Mouse (Mus musculus): Measurements from ENCODE around the gene Igsf6. TPM values are rescaled to one million over a fixed set of nuclear protein-coding genes. Genes with fewer than 3 reads are reported as not detected.
A peak's percentile ranks its signal among the peaks of the same experiment; 100 is the strongest.
"Not testable (repeated sequence)": the region's sequence is repeated elsewhere in the genome, so short reads cannot be mapped to it uniquely, and the experiment has no call there.

Gene Igsf6
- total RNA-seq, 2 experiments from 2014 or later: 0.22 to 0.54 TPM

DNA sequence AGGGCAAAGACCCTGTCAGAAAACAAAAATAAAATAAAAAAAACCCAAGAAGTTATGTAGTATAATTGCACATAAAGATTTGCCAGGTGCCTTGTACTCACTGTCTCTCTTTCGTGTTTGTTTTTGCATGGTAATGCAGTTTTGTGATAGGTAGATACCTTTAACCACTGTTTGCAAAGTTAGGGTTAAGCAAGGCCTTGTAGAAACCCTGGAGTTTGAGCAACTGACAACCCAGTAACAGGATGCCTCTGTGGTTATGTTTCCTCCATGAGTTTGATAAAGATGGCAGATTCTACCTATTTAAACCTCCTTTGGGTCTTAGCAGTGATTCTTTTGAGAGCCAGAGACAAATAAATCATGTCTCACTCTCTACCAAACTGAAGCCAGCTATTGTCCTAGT, 30.9 kb downstream of the Igsf6 start:
- no peak for DNase-seq (ENCODE audit: low spot score in 2 of 2)
- Histone ChIP-seq H3K27ac (no peak overlapping the region), H3K4me3 (no peak overlapping the region)
- TF ChIP-seq CTCF (conservative IDR thresholded peaks at IDR 0.05): no peak

- no peak for TF ChIP-seq CTCF (conservative IDR thresholded peaks at IDR 0.05)
- no peak overlapping the region for H3K4me3 ChIP-seq
- no peak for DNase-seq (ENCODE audit: low spot score in 2 of 2)
- no peak overlapping the region for H3K27ac ChIP-seq
These were observed 31.4 kb downstream of the Igsf6 start for GRCm38 (mm10) chr7:121043004-121043403.

DNA sequence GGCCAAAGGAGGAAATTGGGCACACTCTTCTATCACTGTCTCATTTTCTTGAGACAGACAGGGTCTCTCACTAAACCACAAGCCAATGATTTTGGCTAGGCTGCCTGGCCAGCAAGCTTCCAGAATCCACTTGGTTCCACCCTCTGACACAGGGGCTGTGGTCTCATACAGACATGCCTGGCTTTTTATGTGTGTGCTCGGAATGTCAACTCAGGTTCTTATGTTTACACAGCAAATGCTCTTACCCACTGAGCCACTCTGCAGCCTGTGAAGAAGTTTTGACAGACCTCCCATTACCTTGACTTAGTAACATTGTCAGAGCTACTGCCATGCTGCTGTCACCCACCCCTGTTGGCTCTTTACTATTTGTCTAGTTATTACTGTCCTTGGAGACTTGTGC, 32.4 kb downstream of the Igsf6 start:
- Histone ChIP-seq H3K27ac (no peak overlapping the region), H3K4me3 (no peak overlapping the region)
- no peak for DNase-seq (ENCODE audit: low spot score in 2 of 2)
- TF ChIP-seq CTCF (conservative IDR thresholded peaks at IDR 0.05): no peak

DNA sequence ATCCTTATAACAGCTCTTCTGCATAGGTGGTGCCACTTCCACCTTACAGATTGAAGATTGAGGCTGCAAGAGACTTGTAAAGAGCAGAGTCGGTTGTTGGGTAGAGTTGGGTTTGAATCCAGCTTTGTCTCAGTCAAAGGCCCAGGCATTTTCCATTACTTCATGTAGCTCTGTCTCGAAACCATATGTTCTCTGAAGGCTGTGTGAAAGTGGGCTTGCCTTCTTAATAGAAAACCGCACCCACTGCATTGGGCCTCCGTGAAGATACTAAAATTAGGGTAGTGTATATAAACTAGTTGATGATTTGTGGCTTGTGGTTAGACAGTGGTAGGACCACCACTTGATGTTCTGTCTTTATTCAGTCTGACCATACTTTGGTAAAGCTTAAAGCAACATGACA, 33.8 kb downstream of the Igsf6 start:
- no peak for DNase-seq (ENCODE audit: low spot score in 2 of 2)
- TF ChIP-seq CTCF (conservative IDR thresholded peaks at IDR 0.05): no peak
- Histone ChIP-seq H3K27ac (no peak overlapping the region), H3K4me3 (no peak overlapping the region)

- Histone ChIP-seq H3K27ac (peak overlapping the region; percentile 94), H3K4me3 (peak overlapping the region; percentile 92)
- no peak for TF ChIP-seq CTCF (conservative IDR thresholded peaks at IDR 0.05)
- peak in 1 of 2 experiments; percentile 10 for DNase-seq (ENCODE audit: low spot score in 2 of 2)
These were observed 39.1 kb downstream of the Igsf6 start for GRCm38 (mm10) chr7:121035161-121035721.

- peak in 1 of 2 experiments; percentile 26 for DNase-seq (ENCODE audit: low spot score in 2 of 2)
- TF ChIP-seq CTCF (conservative IDR thresholded peaks at IDR 0.05): no peak
- peak overlapping the region; percentile 94 for H3K27ac ChIP-seq
- H3K4me3 ChIP-seq: peak overlapping the region; percentile 92
These were observed 39.7 kb downstream of the Igsf6 start for GRCm38 (mm10) chr7:121034701-121035141.

DNA sequence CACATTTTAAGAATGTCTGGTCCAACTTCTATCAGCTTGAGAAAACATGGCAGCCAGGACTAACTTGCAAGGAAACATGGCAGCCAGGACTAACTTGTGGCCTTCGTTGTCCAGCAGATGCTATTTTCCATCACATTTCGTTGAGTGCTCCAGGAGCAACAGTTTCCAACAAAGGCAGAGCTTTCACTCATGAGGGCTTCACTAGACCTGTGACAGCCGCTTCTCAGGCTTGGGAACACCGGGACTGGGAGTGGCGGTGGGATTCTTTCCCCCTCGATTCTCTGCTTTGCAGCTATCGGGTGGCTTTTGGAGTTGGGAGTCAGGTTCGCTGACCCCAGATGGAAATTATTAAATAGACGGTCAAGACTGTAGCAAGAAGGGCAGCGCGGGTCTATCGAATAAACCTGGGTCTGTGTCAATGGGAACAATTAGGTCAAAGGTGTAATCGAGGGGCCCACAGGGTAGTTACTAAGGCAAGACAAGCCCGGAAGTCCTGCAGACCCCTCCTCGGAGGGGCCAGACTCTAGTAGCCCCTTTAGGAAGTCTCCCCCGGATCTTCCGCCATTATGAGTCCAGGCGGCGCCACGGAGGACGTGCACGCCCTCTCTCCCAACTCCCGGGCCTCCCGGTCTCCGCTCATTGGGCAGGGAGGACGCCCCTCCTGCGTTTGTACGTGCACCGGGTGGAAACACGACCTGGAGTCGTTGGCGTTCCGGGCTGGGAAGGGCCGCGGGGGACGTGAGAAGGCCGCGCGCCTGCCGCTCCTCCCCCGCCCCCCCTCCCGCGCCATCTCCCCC, 40.3 kb downstream of the Igsf6 start, which contains the start of gene Mettl9:
Gene Mettl9, plus strand, starts transcription at position 590 of the 797 bp plus-strand sequence.
- TF ChIP-seq CTCF (conservative IDR thresholded peaks at IDR 0.05): peak; percentile 36
- H3K27ac ChIP-seq: peak within 1 kb of the TSS; percentile 94
- H3K4me3 ChIP-seq: peak within 1 kb of the TSS; percentile 92
- peak; percentile 92 to 94 for DNase-seq (ENCODE audit: low spot score in 2 of 2)

- H3K27ac ChIP-seq; H3K4me3 ChIP-seq; DNase-seq (ENCODE audit: low spot score in 2 of 2): not testable (repeated sequence)
These were observed 44.4 kb downstream of the Igsf6 start for GRCm38 (mm10) chr7:121029947-121030346.

DNA sequence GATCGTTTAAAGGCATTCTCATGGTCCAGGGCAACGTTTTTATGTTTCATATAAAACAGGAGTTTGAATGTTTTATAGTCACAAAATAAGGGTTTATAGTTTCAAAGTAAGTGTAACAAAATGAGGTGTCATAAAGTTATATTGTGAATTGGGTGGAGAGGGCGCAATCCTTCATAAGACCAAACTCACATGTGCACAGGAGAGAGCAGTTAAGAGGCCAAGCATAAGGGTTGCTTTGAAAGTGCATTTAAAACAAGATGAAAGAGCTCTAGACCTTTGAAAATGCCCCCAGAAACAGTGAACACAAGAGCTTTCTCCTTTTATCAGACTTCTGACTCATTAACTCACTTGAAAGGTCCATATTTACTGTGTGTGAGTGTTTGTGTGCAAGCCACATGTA, 48.1 kb downstream of the Igsf6 start:
- Histone ChIP-seq H3K27ac (no peak overlapping the region), H3K4me3 (no peak overlapping the region)
- no peak for TF ChIP-seq CTCF (conservative IDR thresholded peaks at IDR 0.05)
- no peak for DNase-seq (ENCODE audit: low spot score in 2 of 2)

- no peak for DNase-seq (ENCODE audit: low spot score in 2 of 2)
- no peak overlapping the region for H3K27ac ChIP-seq
- H3K4me3 ChIP-seq: no peak overlapping the region
- no peak for TF ChIP-seq CTCF (conservative IDR thresholded peaks at IDR 0.05)
These were observed 49.0 kb downstream of the Igsf6 start for GRCm38 (mm10) chr7:121025221-121026008.

DNA sequence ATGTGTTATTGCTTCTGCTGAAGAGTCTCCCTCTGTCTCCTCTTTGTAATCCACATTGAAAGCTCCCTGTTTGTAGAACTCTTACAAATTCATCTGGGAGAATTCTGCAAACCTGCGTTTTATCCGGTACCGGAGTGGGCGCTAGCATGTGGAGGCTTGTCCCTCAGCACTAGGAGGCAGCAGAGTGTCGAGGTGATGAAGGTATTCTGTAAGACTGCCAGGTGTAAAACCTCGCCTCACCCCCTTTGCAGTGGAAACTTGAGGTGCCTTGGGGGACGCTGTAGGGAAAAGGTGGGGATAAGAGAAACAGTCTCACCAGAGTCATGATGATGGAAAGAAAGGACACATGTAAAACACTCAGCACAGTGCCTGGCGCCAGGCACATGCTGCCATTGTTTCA, 54.1 kb downstream of the Igsf6 start:
- peak; percentile 52 for TF ChIP-seq CTCF (conservative IDR thresholded peaks at IDR 0.05)
- H3K4me3 ChIP-seq: no peak overlapping the region
- H3K27ac ChIP-seq: no peak overlapping the region
- DNase-seq (ENCODE audit: low spot score in 2 of 2): no peak

DNA sequence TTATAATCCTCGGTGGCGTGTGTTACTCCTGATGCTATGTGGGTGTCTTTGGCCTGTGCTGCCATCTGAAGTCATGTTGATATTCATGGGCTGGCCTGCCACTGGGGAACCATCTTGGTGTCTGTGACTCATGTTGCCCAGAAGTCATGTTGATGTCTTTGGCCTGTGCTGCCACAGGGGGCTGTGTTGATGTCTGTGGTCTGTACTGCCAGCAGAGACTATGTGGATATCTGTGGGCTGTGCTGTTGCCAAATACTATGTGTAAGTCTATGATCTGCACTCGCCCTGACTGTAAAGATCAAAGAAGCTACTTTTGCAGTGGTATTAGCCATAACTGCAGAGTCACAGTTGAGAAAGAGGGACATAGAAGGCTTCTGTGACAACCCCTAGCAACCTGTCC, 55.6 kb downstream of the Igsf6 start:
- no peak overlapping the region for H3K4me3 ChIP-seq
- TF ChIP-seq CTCF (conservative IDR thresholded peaks at IDR 0.05): no peak
- DNase-seq (ENCODE audit: low spot score in 2 of 2): no peak
- no peak overlapping the region for H3K27ac ChIP-seq

DNA sequence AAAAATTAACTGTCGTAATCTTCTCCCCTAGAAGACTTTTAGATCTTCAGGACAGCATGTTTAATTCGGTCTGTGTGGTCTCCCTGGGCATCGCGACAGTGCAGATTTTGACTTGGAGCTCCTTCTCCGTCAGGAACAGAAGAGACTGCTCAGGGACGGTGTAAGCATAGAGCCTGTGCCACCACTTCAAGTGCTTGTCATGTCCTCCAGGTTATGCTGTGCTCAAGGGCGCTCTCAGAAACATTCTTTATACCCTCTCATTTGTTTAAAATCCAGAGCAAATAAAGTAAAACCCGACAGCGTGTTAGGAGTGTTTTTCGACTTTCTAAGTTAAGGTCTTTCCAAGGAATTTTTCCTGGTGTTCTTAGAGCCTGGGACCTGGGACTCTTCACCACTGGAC, 59.9 kb downstream of the Igsf6 start:
- TF ChIP-seq CTCF (conservative IDR thresholded peaks at IDR 0.05): no peak
- Histone ChIP-seq H3K4me3 (no peak overlapping the region), H3K27ac (no peak overlapping the region)
- DNase-seq (ENCODE audit: low spot score in 2 of 2): no peak

Other genes with a start within 250 kb of the Igsf6 start
- gene Eef2k, start 231.7 kb downstream of the Igsf6 start, total RNA-seq (2021): 10 to 100 TPM; 32.5 to 32.8 TPM
- gene Polr3e, start 156.8 kb downstream of the Igsf6 start, total RNA-seq (2021): 10 to 100 TPM; 26.3 to 27.0 TPM
- 1 to 10 TPM; 3.6 to 4.4 TPM for gene Cdr2, start 92.3 kb downstream of the Igsf6 start, total RNA-seq (2021)
- gene Mfsd13b, start 92.1 kb downstream of the Igsf6 start, total RNA-seq (2021): 1 to 10 TPM; 1.2 to 1.8 TPM
- 10 to 100 TPM; 77.3 to 82.7 TPM for gene Mettl9, start 40.1 kb downstream of the Igsf6 start, total RNA-seq (2021)
- gene Otoa, start 7.1 kb upstream of the Igsf6 start, total RNA-seq (2021): under 1 TPM; 0.54 TPM

All from layer of hippocampus, adult 2 months (tissue).